Mouse (Mus musculus) frontal cortex, adult (tissue): ENCODE data around the gene Lrrc73.
A peak's percentile ranks its signal among the peaks of the same experiment; 100 is the strongest.

Source experiments
- ATAC-seq: cut with Nextera tagmentation; 2 replicates; pipeline ENCODE4 v1.9.2; 2017; ENCODE audit warnings: mild to moderate bottlenecking, moderate library complexity, mixed read lengths; ENCODE audit not compliant: low TSS enrichment

Lrrc73 gene

DNA sequence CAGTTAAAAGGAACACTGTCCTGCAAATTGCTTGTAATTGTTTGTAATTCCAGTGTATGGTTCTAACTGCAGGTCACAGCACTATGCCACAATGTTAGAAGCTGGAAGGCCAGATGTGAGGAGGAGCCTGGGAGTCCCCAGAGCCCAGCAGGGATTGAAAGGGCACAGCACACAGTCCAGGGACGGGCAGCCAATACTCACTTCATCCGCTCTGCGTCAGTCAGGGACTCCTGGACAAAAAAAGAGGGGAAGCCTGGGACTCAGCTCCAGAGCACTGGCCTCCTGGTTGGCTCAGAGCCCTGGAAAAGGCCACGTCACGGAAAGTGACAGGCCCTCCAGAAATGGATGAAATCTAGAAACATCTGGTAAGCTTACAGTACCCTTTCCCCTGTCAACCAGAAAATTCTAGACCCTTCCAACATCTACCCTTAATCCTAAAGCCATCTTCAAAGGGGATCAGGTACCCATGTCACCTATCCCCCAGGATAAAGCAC, 8.9 kb downstream of the Lrrc73 start:
- ATAC-seq, result no peak

DNA sequence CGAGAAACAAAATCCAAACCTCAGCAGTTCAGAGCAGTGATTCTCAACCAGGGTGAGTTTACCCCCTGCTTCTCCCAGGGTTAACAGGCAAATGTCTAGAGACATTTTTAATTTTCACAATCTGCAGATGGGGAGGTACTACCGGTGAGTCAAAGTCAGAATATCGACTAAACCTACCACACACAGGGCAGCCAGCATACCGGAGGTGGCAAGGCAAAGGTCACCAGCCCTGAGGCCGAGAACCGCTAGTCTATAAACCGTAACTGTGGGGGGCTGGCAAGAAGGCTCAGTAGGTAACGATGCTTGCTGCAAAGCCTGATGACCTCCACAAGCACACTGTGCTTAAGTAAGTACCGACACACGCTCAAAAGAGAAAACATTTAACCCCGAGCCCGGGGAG, 12.2 kb downstream of the Lrrc73 start:
- no peak for ATAC-seq

DNA sequence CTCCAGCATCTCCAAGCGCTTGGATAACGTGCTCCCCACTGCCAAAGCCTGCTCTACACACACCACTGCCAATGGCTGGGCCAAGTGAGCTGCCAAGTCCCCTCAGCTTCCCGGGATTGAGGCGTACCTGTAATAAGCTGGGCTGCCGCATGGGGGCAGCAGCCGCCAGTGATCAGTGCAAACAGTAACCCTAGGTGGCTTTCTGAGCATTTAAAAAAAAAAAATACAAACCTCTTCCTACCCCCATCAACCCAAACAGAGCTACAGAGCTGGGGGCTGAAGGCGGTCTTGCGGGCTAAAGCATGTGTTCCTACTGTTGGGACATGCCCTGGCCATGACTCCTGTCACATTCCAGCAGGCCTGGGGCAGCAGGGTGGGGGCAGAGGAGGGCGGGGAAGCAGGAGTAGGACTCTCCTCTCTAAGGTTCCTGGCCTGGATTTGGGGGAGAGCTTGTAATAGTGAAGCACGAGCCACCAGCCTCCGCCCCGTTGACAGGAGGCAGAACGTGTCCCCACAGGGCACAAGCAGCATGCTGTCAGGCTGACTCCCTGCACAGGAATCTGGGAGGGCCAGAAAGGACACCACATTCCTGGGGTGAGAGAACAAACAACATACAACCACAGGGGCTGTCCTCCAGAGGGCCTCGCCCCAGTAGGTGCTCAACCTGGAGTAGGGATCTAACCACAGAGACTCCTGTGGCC, 12.7 kb downstream of the Lrrc73 start:
- peak; percentile 42; the same call in 1 of the 2 replicates for ATAC-seq

DNA sequence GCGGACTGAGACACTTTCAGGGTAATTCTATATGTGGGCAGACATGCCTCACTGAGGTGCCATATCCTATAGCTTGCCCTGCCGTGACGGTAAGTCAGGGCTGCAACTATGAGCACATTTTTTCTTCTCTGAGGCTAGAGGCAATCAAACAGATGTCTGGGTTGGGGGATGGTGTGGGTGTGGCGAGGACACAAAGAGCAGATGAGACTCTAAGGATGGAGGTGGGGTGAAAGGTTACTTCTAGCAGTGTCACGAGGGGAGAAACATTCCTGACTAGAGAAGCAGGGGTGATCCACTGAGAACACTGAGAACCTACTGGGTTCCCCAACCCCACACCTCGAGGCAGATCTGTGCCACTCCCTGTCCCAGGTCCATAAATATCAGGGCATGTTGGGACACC, 13.7 kb downstream of the Lrrc73 start:
- ATAC-seq, result no peak

DNA sequence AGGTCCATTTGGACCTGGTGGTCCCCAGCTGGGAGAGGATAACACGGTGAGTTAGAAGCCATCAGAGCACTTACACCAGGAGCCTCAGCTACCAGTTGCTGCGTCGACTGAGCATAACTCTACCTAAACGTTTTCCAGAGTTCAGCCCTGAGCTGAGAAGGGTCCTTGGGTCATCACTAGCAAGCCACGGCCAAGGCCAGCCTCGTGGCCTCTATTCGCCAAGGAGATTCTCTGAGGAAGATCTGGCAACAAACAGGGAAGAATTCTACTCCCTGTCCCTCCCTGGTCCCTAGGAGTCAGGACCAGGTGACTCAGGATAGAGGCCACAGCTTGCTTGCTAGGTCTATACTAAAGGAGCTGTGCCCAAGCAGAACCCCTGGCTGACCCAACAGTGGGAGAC, 14.2 kb downstream of the Lrrc73 start:
- no peak for ATAC-seq

DNA sequence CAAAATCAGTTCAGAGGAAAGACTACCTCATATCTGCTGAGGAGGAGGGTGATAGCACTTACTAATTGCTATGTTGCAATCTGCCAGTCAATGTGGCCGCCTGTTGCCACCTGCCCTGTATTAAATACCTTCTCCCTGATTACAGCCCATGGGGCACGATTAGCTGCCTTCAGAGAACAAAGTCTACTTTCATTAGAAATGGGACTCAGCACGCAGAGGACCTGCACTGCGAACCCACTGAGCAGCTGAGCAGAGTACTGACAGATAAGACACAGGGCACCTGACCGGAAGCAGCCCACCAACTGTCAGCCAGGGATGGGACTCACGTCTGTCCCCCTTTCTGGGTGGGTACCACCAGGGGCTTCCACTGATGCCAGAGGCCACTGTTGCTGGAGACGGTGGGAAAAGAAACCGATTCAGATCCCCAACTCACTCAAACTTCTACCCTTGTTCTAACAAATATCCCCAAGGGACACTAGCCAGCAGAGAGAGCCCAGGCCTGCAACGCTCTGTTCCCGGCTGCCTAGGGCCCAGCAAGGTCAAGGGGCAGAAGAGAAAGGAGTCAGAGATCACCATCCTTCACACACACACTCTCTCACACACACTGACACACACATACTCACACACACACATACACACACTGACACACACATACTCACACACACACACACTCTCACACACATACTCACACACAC, 14.8 kb downstream of the Lrrc73 start:
- ATAC-seq, result no peak

DNA sequence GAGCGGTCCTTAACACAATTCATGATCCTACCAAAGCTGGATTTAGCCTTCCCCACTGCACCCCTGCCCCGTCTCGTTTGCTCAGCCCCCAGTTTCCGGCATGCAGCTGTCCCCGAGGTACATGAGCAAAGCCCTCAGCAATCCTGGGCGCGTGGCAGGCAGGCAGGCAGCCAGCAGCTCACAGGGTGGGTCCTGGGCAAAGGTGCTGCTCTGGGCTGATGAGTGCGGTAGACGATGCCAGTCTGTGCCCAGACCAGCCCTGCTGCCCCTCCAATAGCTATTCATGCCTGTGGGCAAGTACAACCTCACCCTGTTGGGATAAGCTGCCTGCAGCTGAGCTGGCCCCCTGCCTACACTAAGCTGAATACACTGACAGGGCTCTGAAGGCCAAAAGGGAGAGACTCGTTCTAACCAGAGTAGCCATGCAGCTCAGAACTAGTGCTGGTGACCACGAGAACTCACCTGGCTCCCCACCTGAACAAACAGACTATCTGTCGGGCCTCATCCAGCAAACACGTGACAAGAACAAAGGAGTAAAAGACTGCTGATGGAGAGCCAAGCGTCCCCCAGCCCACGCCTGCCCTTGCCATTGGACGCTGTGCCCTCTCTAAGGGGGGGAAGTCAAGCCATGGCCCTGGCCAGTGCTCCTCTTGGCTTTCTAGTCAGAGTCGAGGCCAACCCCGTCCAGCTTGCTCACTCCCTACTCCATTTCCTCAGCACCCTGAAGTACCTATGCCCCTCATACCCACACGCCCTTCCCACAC, 16.6 kb downstream of the Lrrc73 start:
- ATAC-seq, result no peak

DNA sequence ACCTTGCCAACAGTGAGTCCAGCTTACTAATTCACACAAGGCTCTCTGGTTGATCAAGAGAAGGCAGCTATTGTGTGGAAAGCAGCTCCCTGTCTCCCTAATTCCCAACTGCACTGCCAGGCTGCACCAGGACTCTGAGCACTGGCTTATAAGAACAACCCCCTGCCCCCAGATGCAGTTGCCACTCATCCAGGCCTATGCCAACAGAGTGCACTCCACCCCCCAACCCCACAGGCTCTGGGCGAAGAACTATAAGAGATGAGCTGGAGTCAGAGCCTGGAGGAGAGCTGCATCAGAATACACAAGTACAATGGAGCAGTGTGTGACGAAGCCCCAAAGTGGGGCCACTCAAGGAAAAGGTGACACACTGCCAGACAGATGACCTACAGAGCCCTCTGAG, 18.7 kb downstream of the Lrrc73 start:
- ATAC-seq, result 0 out of 2 replicates have a peak, but pooled peaks have one; percentile 11

DNA sequence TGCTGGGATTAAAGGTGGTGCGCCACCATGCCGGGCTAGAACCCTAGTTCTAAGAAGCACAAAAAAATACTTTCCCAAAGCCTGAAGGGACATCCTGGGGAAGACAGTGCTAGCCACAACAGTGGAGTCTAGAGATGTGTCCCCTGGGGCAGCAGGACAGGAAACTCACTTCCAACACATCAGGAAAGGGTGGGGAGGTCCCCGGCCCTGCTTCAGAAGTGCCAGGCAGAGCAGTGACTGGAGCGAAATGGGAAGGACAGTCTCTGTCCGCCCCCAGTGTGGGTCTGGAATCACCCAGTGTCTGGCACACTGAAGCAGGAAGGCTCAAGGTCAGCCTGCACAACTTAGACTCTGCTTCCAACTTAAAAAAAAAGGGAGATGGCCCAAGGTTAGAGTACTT, 19.3 kb downstream of the Lrrc73 start:
- ATAC-seq, result no peak

DNA sequence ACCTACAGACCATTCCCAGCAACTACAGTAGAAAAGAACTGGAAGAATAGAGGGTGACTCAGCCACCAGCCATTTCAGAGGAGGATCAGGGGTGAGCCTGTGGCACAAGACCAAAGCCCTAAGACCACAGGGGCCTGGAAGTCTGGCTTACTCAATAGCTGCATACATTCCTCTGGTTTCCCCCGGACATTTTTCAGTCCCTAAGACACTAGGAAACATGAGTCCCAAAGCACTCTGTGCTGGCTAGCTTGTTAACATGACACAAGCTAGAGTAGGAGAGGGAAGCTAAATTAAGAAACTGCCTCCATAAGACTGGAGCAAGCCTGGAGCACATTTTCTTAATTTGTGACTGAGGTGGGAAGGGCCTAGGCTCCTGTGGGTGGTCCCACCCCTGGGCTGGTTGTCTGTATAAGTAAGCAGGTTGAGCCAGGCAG, 20.5 kb downstream of the Lrrc73 start:
- peak; percentile 89 for ATAC-seq

DNA sequence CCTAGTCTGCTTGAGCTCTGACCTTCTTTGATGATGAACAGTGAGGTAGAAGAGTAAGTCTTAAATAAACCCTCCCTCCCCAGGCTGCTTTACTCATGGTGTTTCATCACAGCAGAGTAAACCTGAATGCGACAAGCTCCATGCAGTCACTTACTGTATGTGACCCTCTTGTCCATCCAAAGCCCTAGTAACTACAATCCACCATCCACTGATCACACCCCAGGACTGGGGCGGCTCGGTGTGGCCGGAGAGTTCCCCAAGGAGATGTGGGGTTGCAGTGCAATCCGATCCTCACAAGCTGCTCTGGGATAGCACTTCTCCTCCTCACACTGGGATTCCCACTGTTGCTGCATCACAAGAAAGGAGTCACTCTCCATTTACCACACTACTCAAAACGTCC, 21.1 kb downstream of the Lrrc73 start:
- ATAC-seq, result no peak

DNA sequence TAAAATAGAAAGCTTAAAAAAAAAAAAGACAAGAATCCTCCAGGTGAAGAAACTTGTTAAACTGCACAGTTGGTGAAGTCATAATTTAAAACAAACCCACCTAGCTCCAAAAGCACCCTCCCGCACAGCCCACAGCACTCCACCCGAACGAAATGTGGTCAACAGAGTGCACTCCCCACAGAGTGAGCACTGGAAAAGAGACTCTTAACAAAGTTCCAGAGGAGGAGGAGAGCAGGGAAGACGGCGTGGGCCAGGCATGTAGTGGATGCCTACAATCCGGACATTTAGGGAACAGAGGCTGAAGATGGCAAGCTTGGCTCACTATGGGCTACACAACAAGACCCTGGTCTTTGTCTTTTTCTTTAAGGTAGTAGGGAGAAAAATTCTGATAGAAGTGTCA, 21.7 kb downstream of the Lrrc73 start:
- ATAC-seq, result no peak

DNA sequence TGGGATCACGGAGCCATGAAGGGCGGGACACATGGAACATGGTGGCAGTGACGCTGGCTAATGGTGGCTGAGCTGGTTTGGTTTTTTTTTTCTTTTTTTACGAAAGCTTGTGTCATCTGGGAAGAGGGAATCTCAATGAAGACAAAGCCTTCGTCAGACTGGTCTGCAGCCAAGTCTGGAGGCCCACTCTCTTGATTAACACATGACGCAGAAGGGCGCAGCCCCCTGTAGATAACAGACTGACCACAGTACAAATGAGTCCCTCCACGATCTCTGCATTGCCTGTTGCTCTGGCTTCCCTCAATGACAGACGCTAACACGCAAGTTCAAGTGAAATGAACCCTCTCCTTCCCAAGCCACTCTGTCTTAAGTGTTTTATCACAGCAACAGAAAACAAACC, 22.2 kb downstream of the Lrrc73 start:
- ATAC-seq, result no peak

DNA sequence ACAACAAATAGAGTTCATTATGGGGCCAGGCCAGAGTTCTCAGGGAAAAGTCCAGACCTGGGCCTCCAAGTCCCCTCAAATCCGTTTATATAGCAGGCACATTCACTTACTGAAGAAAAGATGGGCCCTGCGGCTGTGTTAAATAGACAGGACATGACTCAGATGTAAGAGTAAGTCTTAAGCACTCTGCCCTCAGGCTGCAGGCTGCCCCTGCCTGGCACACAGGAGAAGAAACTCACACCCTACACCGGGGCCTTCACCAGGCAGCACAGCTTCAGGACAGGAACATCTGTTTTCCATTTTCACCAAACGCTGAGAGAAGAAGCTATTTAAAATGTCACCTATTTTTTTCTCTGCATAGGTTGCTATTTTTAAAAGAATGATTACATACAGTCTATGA, 24.3 kb downstream of the Lrrc73 start:
- no peak for ATAC-seq

DNA sequence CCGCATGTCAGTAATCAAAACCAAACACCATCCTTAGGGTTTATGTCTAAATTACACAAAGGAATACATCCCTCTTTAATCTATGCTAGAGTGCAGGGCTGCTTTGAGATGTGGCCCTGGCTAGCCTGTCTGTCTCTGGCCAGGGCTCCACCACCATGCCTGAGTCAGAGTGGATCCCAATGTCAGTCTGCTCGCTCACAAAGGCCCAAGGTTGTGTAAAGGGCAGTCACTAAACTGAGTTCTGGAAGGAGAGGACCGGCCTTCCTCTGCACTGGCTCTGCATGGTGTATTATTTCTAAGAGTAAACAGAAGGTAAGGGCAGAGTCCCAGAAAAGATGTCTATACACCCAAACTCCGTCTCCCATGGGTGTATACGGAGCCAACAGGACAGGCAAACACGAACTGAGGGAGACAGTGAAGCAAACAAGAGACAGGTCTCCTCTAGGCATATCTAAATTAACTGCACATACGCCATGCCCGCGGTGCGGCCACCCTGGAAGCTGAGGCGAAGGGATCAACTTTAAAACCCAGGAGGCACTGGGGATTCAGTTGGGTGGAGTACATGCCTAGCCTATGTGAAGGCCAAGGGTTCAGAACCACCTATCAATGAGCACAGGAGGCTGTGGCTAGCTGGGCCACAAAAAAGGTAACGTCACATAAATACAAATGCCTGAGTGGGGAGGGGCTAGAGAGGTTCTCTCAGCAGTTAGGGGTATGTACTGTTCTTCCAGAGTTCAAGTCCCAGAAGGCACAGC, 24.9 kb downstream of the Lrrc73 start:
- ATAC-seq, result no peak

DNA sequence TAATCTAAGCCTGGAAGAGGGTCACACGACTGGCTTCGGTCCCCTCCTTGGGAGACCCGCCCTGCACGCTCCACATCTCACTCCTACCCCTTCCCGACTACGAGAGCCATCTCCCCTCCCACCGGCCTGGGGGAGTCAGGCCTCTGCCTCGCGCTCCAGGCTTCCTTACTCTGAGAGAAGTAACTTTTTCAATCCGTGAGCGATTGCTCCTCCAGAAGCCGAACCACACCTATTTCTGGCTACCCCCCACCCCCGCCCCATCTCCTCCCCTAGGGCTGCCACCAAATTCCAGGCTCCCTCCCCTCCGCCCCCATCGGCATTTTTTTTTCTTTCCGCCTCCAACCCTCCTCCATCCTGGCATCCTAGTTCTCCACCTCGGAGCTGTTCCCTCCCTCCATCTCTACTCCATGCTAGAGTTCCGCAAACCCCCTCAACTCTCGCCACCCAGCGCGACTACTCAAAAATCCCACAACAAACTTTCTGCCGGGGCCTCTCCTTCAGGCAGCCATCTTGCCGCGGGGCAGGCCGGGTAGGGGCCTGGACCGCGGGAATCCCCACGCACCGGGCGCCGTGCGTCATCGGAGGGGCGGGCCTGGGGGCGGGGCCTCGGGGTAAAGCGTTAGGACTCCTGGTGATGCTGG, 29.3 kb downstream of the Lrrc73 start, which contains the start of gene Tjap1:
Tjap1 (minus strand) TSS at position 544 of the 641 bp plus-strand sequence.
- ATAC-seq, result peak; percentile 98

DNA sequence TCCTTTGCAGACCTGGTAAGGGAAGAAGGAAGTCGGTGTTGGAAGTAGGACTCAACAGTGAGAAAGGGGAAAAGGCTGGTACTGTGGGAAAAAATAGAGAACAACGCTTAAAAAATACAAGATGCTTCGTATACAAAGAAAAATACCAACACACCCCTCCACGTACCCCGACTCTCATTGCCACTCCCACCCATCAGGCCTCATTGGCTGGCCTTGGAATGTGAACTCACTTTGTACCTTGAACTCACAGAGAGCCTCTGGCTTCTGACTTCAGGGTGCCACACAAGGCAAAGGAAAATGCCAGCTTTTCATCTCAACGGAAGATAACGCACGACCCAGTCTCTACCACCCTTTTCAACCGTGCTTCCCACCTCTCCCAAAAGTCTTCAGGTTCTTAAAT, 29.8 kb downstream of the Lrrc73 start:
- ATAC-seq, result no peak

DNA sequence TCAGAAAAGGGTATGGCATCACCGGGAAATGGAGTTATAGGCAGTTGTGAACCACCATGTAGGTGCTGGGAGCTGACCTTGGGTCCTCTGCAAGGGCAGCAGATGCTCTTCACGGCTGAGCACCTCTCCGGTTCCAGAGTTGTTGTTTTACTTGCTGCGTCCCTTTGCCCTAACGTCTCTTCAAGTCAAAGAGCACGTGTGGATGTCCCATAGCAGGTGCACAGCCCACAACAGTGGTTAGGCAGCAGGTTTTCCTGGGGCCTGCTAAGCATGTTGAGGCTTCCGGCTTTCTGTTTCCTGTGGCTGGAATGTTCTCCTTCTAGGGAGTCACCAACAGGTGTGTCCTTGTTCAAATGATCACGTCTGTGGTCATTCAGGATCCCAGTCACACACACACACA, 30.6 kb downstream of the Lrrc73 start:
- ATAC-seq, result no peak

DNA sequence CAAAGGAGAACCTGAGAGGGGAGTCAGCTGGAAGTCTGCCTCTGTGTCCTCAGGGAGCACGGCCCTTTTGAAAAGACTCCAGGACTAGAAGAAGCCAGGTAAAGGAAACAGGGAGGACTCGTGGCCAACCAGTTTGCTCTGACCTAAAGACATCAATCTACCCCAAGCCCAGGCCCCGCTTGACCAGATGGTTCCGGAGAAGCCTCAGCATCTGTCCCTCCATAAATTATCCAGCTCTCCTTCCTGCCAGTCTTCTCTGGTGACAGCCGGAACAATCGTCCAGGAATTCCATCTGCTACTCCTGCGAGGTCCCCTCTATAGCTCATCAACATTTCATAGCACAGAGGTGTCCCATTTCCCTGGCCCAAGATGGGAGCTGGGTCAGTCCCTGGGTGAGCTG, 31.3 kb downstream of the Lrrc73 start:
- no peak for ATAC-seq

DNA sequence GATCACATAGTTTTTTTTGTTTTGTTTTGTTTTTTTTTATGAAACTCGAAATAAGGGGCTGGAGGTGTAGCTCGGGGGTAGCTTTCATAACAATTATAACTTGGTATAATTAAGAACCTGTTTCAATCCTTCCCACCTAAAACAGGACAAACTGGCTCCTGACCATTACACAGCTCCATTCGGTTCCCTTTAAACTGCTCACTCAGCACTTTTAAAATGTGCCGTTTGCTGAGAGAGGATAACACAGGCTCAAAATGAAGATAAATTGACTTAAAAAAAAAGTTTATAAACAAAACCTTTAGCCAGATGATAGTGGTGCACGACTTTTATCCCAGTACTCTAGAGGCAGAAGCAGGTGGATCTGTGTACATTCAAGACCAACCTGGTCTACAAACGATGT, 32.1 kb downstream of the Lrrc73 start:
- ATAC-seq, result no peak

DNA sequence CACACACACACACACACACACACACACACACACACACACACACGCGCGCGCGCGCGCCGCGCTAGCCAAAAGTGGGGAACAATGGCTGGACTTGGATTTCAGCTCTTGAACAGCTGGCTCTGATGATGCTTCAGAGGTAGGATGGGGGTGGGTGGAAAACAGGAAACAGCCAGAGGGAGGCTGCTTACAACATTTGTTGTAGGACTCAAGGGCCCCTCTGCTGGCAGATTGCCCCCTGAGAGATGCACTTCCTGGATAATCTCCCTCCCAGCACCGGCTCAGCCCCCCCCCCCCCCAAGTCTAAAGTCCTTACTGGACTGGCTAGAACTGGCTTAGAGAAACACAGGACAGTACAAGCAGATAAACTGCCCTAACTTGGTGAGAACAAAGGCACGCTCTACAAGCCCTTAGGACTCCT, 34.4 kb downstream of the Lrrc73 start:
- no peak for ATAC-seq
